Mouse (Mus musculus): ENCODE results near the gene Vmp1.

- TF ChIP-seq CTCF (conservative IDR thresholded peaks at IDR 0.05; ENCODE audit: insufficient read depth, insufficient read length, low read depth, low read length) (no peak), POLR2A (IDR thresholded peaks at IDR 0.05; ENCODE audit: low read depth, low read length) (no peak)
Observed at GRCm38 (mm10) chr11:86606621-86607339, 76.9 kb downstream of the Vmp1 start.
